Mouse (Mus musculus) embryonic facial prominence, embryonic 11.5 days (tissue): ENCODE measurements at regions not wholly inside any gene's neighbourhood (a gene's known extent, or its start where the extent isn't known, plus 50 kb on each side); places are given as distances from the start of the nearest gene placed in this dataset.

Experiments used
- ATAC-seq: fragments of 200-750 bp; cut with Nextera tagmentation; replicated peaks from 2 replicates; pipeline ENCODE4 v1.8.0; 2017; ENCODE audit warnings: low read depth; ENCODE audit not compliant: insufficient number of reproducible peaks, low FRiP score, low TSS enrichment
- DNase-seq: peaks from one replicate; pipeline ENCODE4 v3.0.0-alpha.2; 2015; ENCODE audit warnings: low spot score
- H3K27ac ChIP-seq: fragments of 300-500 bp; sonication (generic); replicated peaks from 2 replicates; pipeline ENCODE4 v1.5.1; 2014; ENCODE audit warnings: mild to moderate bottlenecking, low read depth, low read length, control low read depth
- H3K27me3 ChIP-seq: fragments of 300-500 bp; sonication (generic); 2 replicates; pipeline ENCODE4 v1.6.1; 2014; ENCODE audit warnings: mild to moderate bottlenecking, low read length, moderate library complexity, mixed read lengths; ENCODE audit not compliant: control insufficient read depth, insufficient read depth
- H3K36me3 ChIP-seq: fragments of 300-500 bp; sonication (generic); replicated peaks from 2 replicates; pipeline ENCODE4 v1.6.1; 2014; ENCODE audit warnings: low read depth, mild to moderate bottlenecking, low read length, moderate library complexity, mixed read lengths; ENCODE audit not compliant: control insufficient read depth, insufficient read depth
- H3K4me1 ChIP-seq: fragments of 300-500 bp; sonication (generic); 2 replicates; pipeline ENCODE4 v1.6.1; 2014; ENCODE audit warnings: low read length, mixed read lengths; ENCODE audit not compliant: control insufficient read depth, insufficient read depth
- H3K4me2 ChIP-seq: fragments of 300-500 bp; sonication (generic); 2 replicates; pipeline ENCODE4 v1.6.1; 2014; ENCODE audit warnings: low read depth, mild to moderate bottlenecking, control low read depth, low read length, moderate library complexity
- H3K4me3 ChIP-seq: fragments of 300-500 bp; sonication (generic); 2 replicates; pipeline ENCODE4 v1.5.1; 2014; ENCODE audit warnings: low read depth, low read length, control low read depth
- H3K9ac ChIP-seq: fragments of 300-500 bp; sonication (generic); replicated peaks from 2 replicates; pipeline ENCODE4 v1.6.1; 2014; ENCODE audit warnings: mild to moderate bottlenecking, control low read depth, low read length
- H3K9me3 ChIP-seq: fragments of 300-500 bp; sonication (generic); replicated peaks from 2 replicates; pipeline ENCODE4 v1.6.1; 2016; ENCODE audit warnings: mild to moderate bottlenecking, low read length, inconsistent platforms, mixed read lengths; ENCODE audit not compliant: control insufficient read depth
- WGBS: fragments of 180-500 bp; shearing (Covaris S2); extraction: QIAGEN DNeasy Blood & Tissue Kit; methylation state at CpG from one replicate; pipeline ENCODE4 v1.1.7; 2014; 5-methylcytosine and 5-hydroxymethylcytosine counted together

- H3K4me3 ChIP-seq: no peak overlapping the region
- no peak overlapping the region for H3K27ac ChIP-seq
- H3K4me2 ChIP-seq: no peak overlapping the region
- no peaks in the 10 kb centered on the region for H3K27me3 ChIP-seq
- H3K9me3 ChIP-seq: no peaks in the 10 kb centered on the region
- DNase-seq: no peak
- no peaks in the 10 kb centered on the region for H3K36me3 ChIP-seq
- H3K9ac ChIP-seq: no peak overlapping the region
- no peaks in the 10 kb centered on the region for H3K4me1 ChIP-seq
- no peak for ATAC-seq
- 76% methylated on average over 4 of the region's 4 CpGs for WGBS
These were observed 412.1 kb downstream of the Slitrk2 start for GRCm38 (mm10) chrX:67061216-67061615.

- DNase-seq: peak; percentile 53
- 68% methylated on average over 1 of the region's 1 CpGs for WGBS
- Histone ChIP-seq H3K4me3 (no peak overlapping the region), H3K9me3 (no peaks in the 10 kb centered on the region), H3K4me1 (no peaks in the 10 kb centered on the region), H3K27ac (no peak overlapping the region), H3K36me3 (no peaks in the 10 kb centered on the region), H3K9ac (no peak overlapping the region), H3K27me3 (no peaks in the 10 kb centered on the region), H3K4me2 (no peak overlapping the region)
- ATAC-seq: no peak
These were observed 413.5 kb downstream of the Slitrk2 start for GRCm38 (mm10) chrX:67062509-67063030.

GRCm38 (mm10) chrX:67092395-67092794 is 443.3 kb downstream of the Slitrk2 start:
- no peak for DNase-seq
- no peak for ATAC-seq
- H3K27me3 ChIP-seq: no peaks in the 10 kb centered on the region
- WGBS: 60% methylated on average over 3 of the region's 3 CpGs
- no peak overlapping the region for H3K4me3 ChIP-seq
- H3K4me2 ChIP-seq: no peak overlapping the region
- no peaks in the 10 kb centered on the region for H3K9me3 ChIP-seq
- no peak overlapping the region for H3K27ac ChIP-seq
- H3K36me3 ChIP-seq: no peaks in the 10 kb centered on the region
- H3K4me1 ChIP-seq: no peaks in the 10 kb centered on the region
- no peak overlapping the region for H3K9ac ChIP-seq
